Mouse (Mus musculus): ENCODE measurements around the gene D630045J12Rik.

DNA sequence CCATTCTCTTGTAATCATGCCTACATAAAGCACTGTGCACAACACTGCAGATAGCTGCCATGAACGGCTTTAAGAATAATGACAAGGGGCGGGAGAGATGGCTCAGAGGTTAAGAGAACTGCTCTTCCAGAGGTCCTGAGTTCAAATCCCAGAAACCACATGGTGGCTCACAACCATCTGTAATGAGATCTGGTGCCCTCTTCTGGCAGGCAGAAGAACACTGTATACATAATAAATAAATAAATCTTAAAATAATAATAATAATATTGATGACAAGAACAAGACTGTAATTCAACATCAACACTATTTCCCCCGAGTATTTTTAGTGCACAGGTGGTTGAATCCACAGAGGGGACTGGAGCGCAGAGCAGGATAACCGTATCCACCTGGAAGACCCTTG, 97.6 kb downstream of the D630045J12Rik start:
- no peak for TF ChIP-seq POLR2A (IDR thresholded peaks at IDR 0.05; ENCODE audit: borderline replicate concordance, extremely low read depth, low read depth, low read length)
- no peak for TF ChIP-seq CTCF (IDR thresholded peaks at IDR 0.05; ENCODE audit: insufficient read depth, low read length)

Measured in lung, adult 2 months (tissue).